Mouse (Mus musculus) hindbrain, postnatal 0 days (tissue): ENCODE results near the gene Slc25a29. TPM values are rescaled to one million over a fixed set of nuclear protein-coding genes. Genes with fewer than 3 reads are reported as not detected.
A peak's percentile ranks its signal among the peaks of the same experiment; 100 is the strongest.

Experiments used
- ATAC-seq: fragments of 200-750 bp; cut with Nextera tagmentation; 2 replicates; pipeline ENCODE4 v1.8.0; 2017; ENCODE audit warnings: mild to moderate bottlenecking, moderate TSS enrichment, moderate library complexity
- DNase-seq: peaks from one replicate; pipeline ENCODE4 v3.0.0-alpha.2; 2015; ENCODE audit warnings: low spot score
- H3K27ac ChIP-seq: fragments of 300-500 bp; sonication (generic); 2 replicates; pipeline ENCODE4 v1.5.1; 2014; ENCODE audit warnings: mild to moderate bottlenecking
- H3K27me3 ChIP-seq: fragments of 300-500 bp; sonication (generic); 2 replicates; pipeline ENCODE4 v1.6.1; 2014; ENCODE audit warnings: low read length, mixed read lengths; ENCODE audit not compliant: insufficient read depth
- H3K36me3 ChIP-seq: fragments of 300-500 bp; sonication (generic); 2 replicates; pipeline ENCODE4 v1.6.1; 2014; ENCODE audit warnings: low read length, mixed read lengths; ENCODE audit not compliant: insufficient read depth
- H3K4me1 ChIP-seq: fragments of 300-500 bp; sonication (generic); 2 replicates; pipeline ENCODE4 v1.6.1; 2014; ENCODE audit warnings: antibody characterized with exemption, low read length, mixed read lengths; ENCODE audit not compliant: insufficient read depth
- H3K4me2 ChIP-seq: fragments of 300-500 bp; sonication (generic); 2 replicates; pipeline ENCODE4 v1.6.1; 2014; ENCODE audit warnings: low read depth, mild to moderate bottlenecking, low read length, moderate library complexity, mixed read lengths
- H3K4me3 ChIP-seq: fragments of 300-500 bp; sonication (generic); 2 replicates; pipeline ENCODE4 v1.5.1; 2014; ENCODE audit warnings: low read length
- H3K9ac ChIP-seq: fragments of 300-500 bp; sonication (generic); replicated peaks from 2 replicates; pipeline ENCODE4 v1.6.1; 2014; ENCODE audit warnings: mild to moderate bottlenecking, low read length, moderate library complexity, mixed read lengths
- H3K9me3 ChIP-seq: fragments of 300-500 bp; sonication (generic); 2 replicates; pipeline ENCODE4 v1.6.1; 2016; ENCODE audit warnings: low read length, mixed read lengths
- CTCF ChIP-seq: IDR thresholded peaks from 2 replicates; pipeline ENCODE4 v1.5.1; 2016; ENCODE audit warnings: antibody characterized with exemption, control low read depth, low read depth
- WGBS: fragments of 180-500 bp; shearing (Covaris S2); extraction: QIAGEN DNeasy Blood & Tissue Kit; methylation state at CpG from one replicate; pipeline ENCODE4 v1.1.7; 2014; 5-methylcytosine and 5-hydroxymethylcytosine counted together
- microRNA counts: library from miRNA; unstranded; fragments of <30 nt; microRNA quantifications from one replicate; lab custom pipeline; 2015
- microRNA-seq, 2 experiments: library from miRNA; unstranded; fragments of <30 nt; microRNA quantifications; one replicate each; pipeline ENCODE4; 2016
- polyA plus RNA-seq: library from polyadenylated mRNA; unstranded; fragments of >200 nt; fragmentation: Nextera tagmentation; extraction: Ambion mirVana; gene quantifications from 2 replicates; pipeline ENCODE4 v1.2.1, GENCODE M21; 2015
- total RNA-seq: library from RNA; depleted of rRNA; stranded (reverse); fragments of >200 nt; gene quantifications from 2 replicates; pipeline ENCODE4 v1.2.3, GENCODE M21; 2014; rRNA removed

Slc25a29 gene
- total and polyA plus RNA-seq, 2 experiments from 2014 or later, result 13.0 to 18.0 TPM

GRCm38 (mm10) chr12:108793453-108793941 lies 42.2 kb downstream of the Slc25a29 start:
- peak overlapping the region; percentile 69 for H3K4me2 ChIP-seq
- peak overlapping the region; percentile 94 for H3K4me3 ChIP-seq
- H3K9ac ChIP-seq, result peak overlapping the region; percentile 92
- H3K27me3 ChIP-seq, result no peaks in the 10 kb centered on the region
- H3K4me1 ChIP-seq, result peaks cover 17% of the 10 kb centered on the region
- TF ChIP-seq CTCF, result no peak
- no peaks in the 10 kb centered on the region for H3K36me3 ChIP-seq
- no peak for ATAC-seq
- no peak for DNase-seq
- peak overlapping the region; percentile 98 for H3K27ac ChIP-seq
- no peaks in the 10 kb centered on the region for H3K9me3 ChIP-seq
- under 1% methylated on average over 44 of the region's 71 CpGs for WGBS

GRCm38 (mm10) chr12:108792546-108793452 lies 42.9 kb downstream of the Slc25a29 start, which contains the start of gene Yy1:
Yy1 (plus strand) TSS chr12:108792973.
- no peaks in the 10 kb centered on the region for H3K36me3 ChIP-seq
- H3K27me3 ChIP-seq, result no peaks in the 10 kb centered on the region
- H3K9me3 ChIP-seq, result no peaks in the 10 kb centered on the region
- peak; percentile 96 for ATAC-seq
- peak; percentile 100 for DNase-seq
- no peak for TF ChIP-seq CTCF
- H3K4me1 ChIP-seq, result peaks cover 17% of the 10 kb centered on the region
- H3K4me2 ChIP-seq, result peak within 1 kb of the TSS; percentile 69
- peak within 1 kb of the TSS; percentile 98 for H3K27ac ChIP-seq
- H3K9ac ChIP-seq, result peak within 1 kb of the TSS; percentile 92
- under 1% methylated on average over 87 of the region's 127 CpGs for WGBS
- peak within 1 kb of the TSS; percentile 94 for H3K4me3 ChIP-seq

DNA sequence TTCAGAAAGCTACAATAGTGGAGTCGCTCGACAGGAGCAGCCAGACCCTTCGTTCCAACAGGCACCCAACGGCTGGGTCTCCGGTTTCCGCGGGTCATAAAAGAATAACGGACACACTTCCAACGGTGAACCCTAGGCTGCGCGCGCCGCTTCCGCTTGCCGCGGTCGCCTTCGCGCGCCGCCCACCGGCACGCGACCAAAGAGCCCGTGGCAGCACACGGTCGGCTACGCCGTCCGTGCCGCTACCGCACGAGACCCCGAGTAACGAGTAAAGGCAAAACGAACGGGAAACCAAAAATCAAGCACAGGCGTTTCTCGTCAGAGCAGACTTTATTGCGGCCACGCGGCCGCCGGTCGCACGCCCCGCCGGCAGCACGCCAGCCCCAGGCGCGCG lies 43.5 kb downstream of the Slc25a29 start:
- ATAC-seq (peak; percentile 44), DNase-seq (peak; percentile 93)
- H3K4me3 ChIP-seq, result peak overlapping the region; percentile 94
- 0 out of 2 replicates have a peak, but pooled peaks have one; percentile 7 for TF ChIP-seq CTCF
- peak overlapping the region; percentile 69 for H3K4me2 ChIP-seq
- no peaks in the 10 kb centered on the region for H3K36me3 ChIP-seq
- no peaks in the 10 kb centered on the region for H3K9me3 ChIP-seq
- under 1% methylated on average over 52 of the region's 52 CpGs for WGBS
- peak overlapping the region; percentile 66 for H3K9ac ChIP-seq
- H3K27ac ChIP-seq, result peak overlapping the region; percentile 98
- peaks cover 17% of the 10 kb centered on the region for H3K4me1 ChIP-seq
- H3K27me3 ChIP-seq, result no peaks in the 10 kb centered on the region

GRCm38 (mm10) chr12:108787329-108787728 lies 48.4 kb downstream of the Slc25a29 start:
- 91% methylated on average over 2 of the region's 2 CpGs for WGBS
- H3K4me3 ChIP-seq, result no peak overlapping the region
- no peak for DNase-seq
- ATAC-seq, result no peak
- TF ChIP-seq CTCF, result no peak
- no peaks in the 10 kb centered on the region for H3K27me3 ChIP-seq
- no peak overlapping the region for H3K4me2 ChIP-seq
- peaks cover 5% of the 10 kb centered on the region for H3K4me1 ChIP-seq
- H3K36me3 ChIP-seq, result 0 out of 2 replicates have a peak, but pooled peaks cover 5% of the 10 kb centered on the region
- H3K9ac ChIP-seq, result no peak overlapping the region
- no peaks in the 10 kb centered on the region for H3K9me3 ChIP-seq
- H3K27ac ChIP-seq, result no peak overlapping the region

GRCm38 (mm10) chr12:108785161-108785560 lies 50.5 kb downstream of the Slc25a29 start:
- Histone ChIP-seq H3K27ac (no peak overlapping the region), H3K4me3 (no peak overlapping the region), H3K4me1 (no peaks in the 10 kb centered on the region), H3K4me2 (no peak overlapping the region), H3K36me3 (0 out of 2 replicates have a peak, but pooled peaks cover 5% of the 10 kb centered on the region), H3K9ac (no peak overlapping the region), H3K27me3 (no peaks in the 10 kb centered on the region), H3K9me3 (no peaks in the 10 kb centered on the region)
- 89% methylated on average over 4 of the region's 4 CpGs for WGBS
- DNase-seq, result no peak
- ATAC-seq, result no peak
- TF ChIP-seq CTCF, result no peak

- H3K27me3 ChIP-seq, result no peaks in the 10 kb centered on the region
- H3K27ac ChIP-seq, result no peak overlapping the region
- no peak for DNase-seq
- TF ChIP-seq CTCF, result no peak
- ATAC-seq, result no peak
- no peak overlapping the region for H3K4me3 ChIP-seq
- 97% methylated on average over 7 of the region's 7 CpGs for WGBS
- no peaks in the 10 kb centered on the region for H3K4me1 ChIP-seq
- H3K4me2 ChIP-seq, result no peak overlapping the region
- 0 out of 2 replicates have a peak, but pooled peaks cover 5% of the 10 kb centered on the region for H3K36me3 ChIP-seq
- no peak overlapping the region for H3K9ac ChIP-seq
- H3K9me3 ChIP-seq, result no peaks in the 10 kb centered on the region
Observed at GRCm38 (mm10) chr12:108780108-108780877, 55.4 kb downstream of the Slc25a29 start.

MicroRNAs within 50 kb of the gene (microRNA counts, 519-probe panel; counts per million panel counts)
- microRNA mmu-miR-345-3p (lab: Ali Mortazavi, UCI), result not detected
- 3,040 counts per million, percentile 48 among the panel's probes with 10 or more counts for microRNA mmu-miR-345-5p (lab: Ali Mortazavi, UCI)

Small RNA genes within 50 kb of the gene (microRNA-seq; reads per million reads assigned to microRNA genes)
- gene Mir345, result 118 to 129 reads per million in 2 experiments

Other genes with a start within 250 kb of the Slc25a29 start
- gene Degs2, start 133.6 kb downstream of the Slc25a29 start, total RNA-seq, result 0.10 and 0.47 TPM in 2 replicates
- 0.73 and 1.4 TPM in 2 replicates for gene Degs2, start 133.6 kb downstream of the Slc25a29 start, polyA plus RNA-seq
- 29.6 and 30.2 TPM in 2 replicates for gene Yy1, start 42.9 kb downstream of the Slc25a29 start, total RNA-seq
- gene Yy1, start 42.9 kb downstream of the Slc25a29 start, polyA plus RNA-seq, result 7.9 and 8.2 TPM in 2 replicates
- gene Slc25a47, start 163 bp upstream of the Slc25a29 start, total RNA-seq, result 4.0 and 13.7 TPM in 2 replicates
- 5.9 and 6.7 TPM in 2 replicates for gene Slc25a47, start 163 bp upstream of the Slc25a29 start, polyA plus RNA-seq
- 5.8 and 7.4 TPM in 2 replicates for gene Wdr25, start 57.7 kb upstream of the Slc25a29 start, total RNA-seq
- gene Wdr25, start 57.7 kb upstream of the Slc25a29 start, polyA plus RNA-seq, result 4.7 and 5.4 TPM in 2 replicates
- 114 and 123 TPM in 2 replicates for gene Wars, start 58.3 kb upstream of the Slc25a29 start, total RNA-seq
- gene Wars, start 58.3 kb upstream of the Slc25a29 start, polyA plus RNA-seq, result 92.4 and 95.4 TPM in 2 replicates
- gene Begain, start 232.3 kb upstream of the Slc25a29 start, total RNA-seq, result 60.4 and 76.9 TPM in 2 replicates
- 20.2 and 22.4 TPM in 2 replicates for gene Begain, start 232.3 kb upstream of the Slc25a29 start, polyA plus RNA-seq